Mouse (Mus musculus): Measurements from ENCODE around the gene Opn4. TPM values are rescaled to one million over a fixed set of nuclear protein-coding genes. Genes with fewer than 3 reads are reported as not detected.
A peak's percentile ranks its signal among the peaks of the same experiment; 100 is the strongest.

Opn4 gene
- polyA plus RNA-seq, 1 experiment from 2014 or later, result 4.3 TPM

- no peak overlapping the region for H3K9ac ChIP-seq
- H3K36me3 ChIP-seq, result peaks cover 66% of the 10 kb centered on the region
- no peak overlapping the region for H3K4me2 ChIP-seq
- ATAC-seq (ENCODE audit: insufficient number of reproducible peaks, low FRiP score), result no peak
- no peaks in the 10 kb centered on the region for H3K27me3 ChIP-seq (replicated peaks)
- peak overlapping the region; percentile 31; the same call in 1 of the 2 replicates for H3K27ac ChIP-seq (ENCODE audit: poor library complexity, severe bottlenecking)
- no peak overlapping the region for H3K4me3 ChIP-seq
- H3K4me1 ChIP-seq (replicated peaks), result peaks cover 63% of the 10 kb centered on the region
- 90% methylated on average over 8 of the region's 8 CpGs for WGBS
- H3K9me3 ChIP-seq (replicated peaks), result no peaks in the 10 kb centered on the region
Measured at GRCm38 (mm10) chr14:34561647-34562046, 38.3 kb downstream of the Opn4 start.

DNA sequence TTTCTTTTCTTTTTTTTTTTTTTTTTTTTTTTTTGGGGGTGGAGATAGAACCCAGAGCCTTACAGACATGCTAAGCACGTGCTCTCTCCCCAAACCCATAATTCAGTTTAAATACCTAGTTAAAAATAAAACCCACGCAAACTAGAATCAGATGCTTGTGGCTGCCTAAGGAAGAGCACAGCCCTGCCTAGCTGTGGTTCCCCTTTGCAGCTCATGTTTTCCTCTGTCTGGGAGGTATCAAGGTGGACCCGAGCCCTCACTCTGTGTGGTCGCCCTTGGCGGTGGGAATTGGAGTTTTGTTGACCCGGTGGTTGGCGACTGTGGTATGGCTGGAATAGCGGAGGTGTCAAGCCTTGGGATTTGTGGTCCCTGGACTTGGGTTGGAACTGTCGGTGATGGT, 41.0 kb downstream of the Opn4 start:
- 77% methylated on average over 9 of the region's 9 CpGs for WGBS
- H3K4me3 ChIP-seq, result no peak overlapping the region
- ATAC-seq (ENCODE audit: insufficient number of reproducible peaks, low FRiP score), result no peak
- peaks cover 81% of the 10 kb centered on the region for H3K36me3 ChIP-seq
- no peak overlapping the region for H3K4me2 ChIP-seq
- no peaks in the 10 kb centered on the region for H3K27me3 ChIP-seq (replicated peaks)
- no peaks in the 10 kb centered on the region for H3K9me3 ChIP-seq (replicated peaks)
- no peak overlapping the region for H3K9ac ChIP-seq
- H3K27ac ChIP-seq (ENCODE audit: poor library complexity, severe bottlenecking), result no peak overlapping the region
- H3K4me1 ChIP-seq (replicated peaks), result peaks cover 59% of the 10 kb centered on the region

DNA sequence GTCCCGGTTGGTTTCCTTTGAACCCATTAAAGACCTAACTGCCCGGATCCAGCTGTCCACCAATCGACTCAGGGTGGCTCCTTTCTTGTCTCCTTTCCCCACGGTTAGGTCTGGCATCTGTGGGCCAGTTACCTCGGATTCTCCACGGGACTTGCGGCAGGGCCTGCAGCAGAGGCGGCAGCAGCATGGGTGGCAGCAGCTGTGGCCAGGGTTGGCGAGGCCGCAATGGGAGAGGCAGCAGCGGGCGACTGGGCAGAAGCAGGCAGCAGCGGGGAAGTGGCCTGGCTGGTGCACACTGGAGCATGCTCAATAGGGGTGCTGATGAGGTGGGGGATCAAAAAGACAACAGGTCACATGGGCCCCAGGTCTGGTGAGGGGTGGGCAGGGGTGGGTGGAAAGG, 44.7 kb downstream of the Opn4 start:
- Histone ChIP-seq H3K36me3 (peaks cover 88% of the 10 kb centered on the region), H3K27me3 (replicated peaks) (no peaks in the 10 kb centered on the region), H3K4me2 (peak overlapping the region; percentile 20; the same call in 1 of the 2 replicates), H3K4me1 (replicated peaks) (peaks cover 63% of the 10 kb centered on the region), H3K27ac (ENCODE audit: poor library complexity, severe bottlenecking) (peak overlapping the region; percentile 77), H3K9me3 (replicated peaks) (no peaks in the 10 kb centered on the region), H3K4me3 (no peak overlapping the region), H3K9ac (peak overlapping the region; percentile 49)
- 64% methylated on average over 13 of the region's 13 CpGs for WGBS
- ATAC-seq (ENCODE audit: insufficient number of reproducible peaks, low FRiP score), result peak; percentile 16; the same call in 1 of the 2 replicates

GRCm38 (mm10) chr14:34554047-34554446, 45.9 kb downstream of the Opn4 start:
- no peak for ATAC-seq (ENCODE audit: insufficient number of reproducible peaks, low FRiP score)
- Histone ChIP-seq H3K9me3 (replicated peaks) (no peaks in the 10 kb centered on the region), H3K4me2 (no peak overlapping the region), H3K27me3 (replicated peaks) (no peaks in the 10 kb centered on the region), H3K27ac (ENCODE audit: poor library complexity, severe bottlenecking) (0 out of 2 replicates have a peak overlapping the region, but pooled peaks have one; percentile 8), H3K4me1 (replicated peaks) (peaks cover 70% of the 10 kb centered on the region), H3K4me3 (no peak overlapping the region), H3K36me3 (peaks cover 80% of the 10 kb centered on the region), H3K9ac (no peak overlapping the region)
- 48% methylated on average over 3 of the region's 3 CpGs for WGBS

GRCm38 (mm10) chr14:34553470-34553869, 46.5 kb downstream of the Opn4 start:
- WGBS, result 69% methylated on average over 6 of the region's 6 CpGs
- Histone ChIP-seq H3K4me1 (replicated peaks) (peaks cover 72% of the 10 kb centered on the region), H3K4me2 (no peak overlapping the region), H3K4me3 (no peak overlapping the region), H3K9me3 (replicated peaks) (no peaks in the 10 kb centered on the region), H3K27me3 (replicated peaks) (no peaks in the 10 kb centered on the region), H3K36me3 (peaks cover 78% of the 10 kb centered on the region), H3K9ac (no peak overlapping the region), H3K27ac (ENCODE audit: poor library complexity, severe bottlenecking) (0 out of 2 replicates have a peak overlapping the region, but pooled peaks have one; percentile 8)
- no peak for ATAC-seq (ENCODE audit: insufficient number of reproducible peaks, low FRiP score)

GRCm38 (mm10) chr14:34552226-34552625, 47.7 kb downstream of the Opn4 start:
- no peak overlapping the region for H3K4me3 ChIP-seq
- 84% methylated on average over 5 of the region's 5 CpGs for WGBS
- H3K4me2 ChIP-seq, result no peak overlapping the region
- H3K36me3 ChIP-seq, result peaks cover 67% of the 10 kb centered on the region
- peaks cover 81% of the 10 kb centered on the region for H3K4me1 ChIP-seq (replicated peaks)
- no peak for ATAC-seq (ENCODE audit: insufficient number of reproducible peaks, low FRiP score)
- H3K9me3 ChIP-seq (replicated peaks), result no peaks in the 10 kb centered on the region
- no peaks in the 10 kb centered on the region for H3K27me3 ChIP-seq (replicated peaks)
- H3K27ac ChIP-seq (ENCODE audit: poor library complexity, severe bottlenecking), result no peak overlapping the region
- no peak overlapping the region for H3K9ac ChIP-seq

DNA sequence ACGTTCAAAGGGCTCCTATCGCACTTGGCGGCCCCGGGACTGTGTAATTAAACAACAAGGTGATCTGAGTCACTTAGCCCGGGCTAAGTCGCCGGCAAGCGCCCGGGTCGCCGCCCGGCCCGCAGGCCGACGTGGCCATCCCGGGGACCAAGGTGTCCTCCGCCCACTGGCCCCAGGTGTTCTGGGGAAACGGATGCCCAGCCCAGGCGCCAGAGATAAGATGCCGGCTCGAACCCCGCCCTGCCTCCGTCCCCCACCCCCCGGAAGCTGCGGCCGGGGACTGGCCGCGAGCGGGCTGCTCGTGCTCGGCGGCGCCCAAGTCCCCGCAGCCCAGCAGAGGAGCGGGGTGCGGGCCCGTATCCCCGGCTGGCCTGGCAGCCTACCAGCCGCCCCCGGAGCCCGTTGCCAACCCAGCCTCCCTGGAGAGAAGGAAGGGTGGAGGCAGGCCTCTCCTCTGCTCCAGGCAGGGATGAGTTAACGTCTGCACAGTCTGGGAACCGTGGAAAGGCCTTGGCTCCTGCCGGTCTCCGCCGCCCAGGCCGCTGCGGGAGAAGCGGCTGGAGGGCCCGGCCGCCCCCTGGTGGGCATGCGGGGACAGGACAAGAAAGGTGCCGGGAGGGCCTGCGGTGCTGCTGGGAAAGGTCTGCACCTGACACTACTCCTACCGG, 50.8 kb downstream of the Opn4 start:
- H3K4me3 ChIP-seq, result peak overlapping the region; percentile 55
- H3K4me1 ChIP-seq (replicated peaks), result peaks cover 84% of the 10 kb centered on the region
- H3K36me3 ChIP-seq, result peaks cover 49% of the 10 kb centered on the region
- no peaks in the 10 kb centered on the region for H3K27me3 ChIP-seq (replicated peaks)
- H3K9ac ChIP-seq, result peak overlapping the region; percentile 80
- H3K4me2 ChIP-seq, result peak overlapping the region; percentile 84
- no peaks in the 10 kb centered on the region for H3K9me3 ChIP-seq (replicated peaks)
- ATAC-seq (ENCODE audit: insufficient number of reproducible peaks, low FRiP score), result peak; percentile 81
- peak overlapping the region; percentile 89 for H3K27ac ChIP-seq (ENCODE audit: poor library complexity, severe bottlenecking)
- 1% methylated on average over 55 of the region's 55 CpGs for WGBS

DNA sequence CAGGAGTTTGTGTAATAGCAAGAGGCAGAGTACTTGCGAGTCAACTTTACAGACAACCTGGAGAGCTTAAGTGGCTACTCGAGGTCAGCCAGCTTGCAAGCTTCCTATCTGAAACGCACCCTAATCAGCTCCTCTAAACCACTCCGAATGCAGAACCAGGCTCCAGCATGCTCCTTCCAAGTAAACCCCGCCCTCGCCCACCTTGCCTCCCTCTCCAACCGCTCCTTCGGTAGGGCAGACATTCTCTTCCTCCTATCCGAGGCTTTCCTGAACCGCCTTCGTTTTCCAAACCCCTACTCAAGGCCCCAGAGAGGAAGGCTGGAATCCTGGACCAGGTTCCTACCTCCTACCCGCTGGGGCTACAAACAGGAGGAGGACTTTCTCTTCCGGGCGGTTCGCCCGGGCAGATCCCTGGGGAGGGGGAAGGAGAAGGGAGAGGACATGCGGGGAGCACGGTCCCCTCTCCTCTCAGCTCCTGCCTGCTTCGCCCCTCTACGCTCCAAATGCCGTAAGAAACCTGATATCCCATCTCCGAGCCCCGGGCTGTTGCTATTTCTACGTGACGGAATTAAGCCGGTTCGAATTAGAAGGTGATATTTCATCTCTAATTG, 51.4 kb downstream of the Opn4 start:
- Histone ChIP-seq H3K4me2 (peak overlapping the region; percentile 84), H3K27ac (ENCODE audit: poor library complexity, severe bottlenecking) (peak overlapping the region; percentile 89), H3K4me3 (peak overlapping the region; percentile 55), H3K4me1 (replicated peaks) (peaks cover 84% of the 10 kb centered on the region), H3K9me3 (replicated peaks) (no peaks in the 10 kb centered on the region), H3K9ac (peak overlapping the region; percentile 80), H3K36me3 (peaks cover 49% of the 10 kb centered on the region), H3K27me3 (replicated peaks) (no peaks in the 10 kb centered on the region)
- 0 out of 2 replicates have a peak, but pooled peaks have one; percentile 22 for ATAC-seq (ENCODE audit: insufficient number of reproducible peaks, low FRiP score)
- WGBS, result 1% methylated on average over 27 of the region's 27 CpGs

GRCm38 (mm10) chr14:34544545-34544944, 55.4 kb downstream of the Opn4 start:
- no peak overlapping the region for H3K4me3 ChIP-seq
- WGBS, result 29% methylated on average over 2 of the region's 2 CpGs
- peak; percentile 46 for ATAC-seq (ENCODE audit: insufficient number of reproducible peaks, low FRiP score)
- peaks cover 61% of the 10 kb centered on the region for H3K4me1 ChIP-seq (replicated peaks)
- H3K9ac ChIP-seq, result no peak overlapping the region
- H3K9me3 ChIP-seq (replicated peaks), result no peaks in the 10 kb centered on the region
- H3K27ac ChIP-seq (ENCODE audit: poor library complexity, severe bottlenecking), result peak overlapping the region; percentile 97
- H3K36me3 ChIP-seq, result peaks cover 54% of the 10 kb centered on the region
- peak overlapping the region; percentile 31; the same call in 1 of the 2 replicates for H3K4me2 ChIP-seq
- no peaks in the 10 kb centered on the region for H3K27me3 ChIP-seq (replicated peaks)

GRCm38 (mm10) chr14:34544001-34544400, 55.9 kb downstream of the Opn4 start:
- ATAC-seq (ENCODE audit: insufficient number of reproducible peaks, low FRiP score), result no peak; the same call in 1 of the 2 replicates
- WGBS, result 55% methylated on average over 6 of the region's 6 CpGs
- Histone ChIP-seq H3K9ac (peak overlapping the region; percentile 18), H3K36me3 (peaks cover 57% of the 10 kb centered on the region), H3K4me3 (no peak overlapping the region), H3K4me1 (replicated peaks) (peaks cover 57% of the 10 kb centered on the region), H3K9me3 (replicated peaks) (no peaks in the 10 kb centered on the region), H3K27ac (ENCODE audit: poor library complexity, severe bottlenecking) (peak overlapping the region; percentile 97), H3K27me3 (replicated peaks) (no peaks in the 10 kb centered on the region), H3K4me2 (peak overlapping the region; percentile 31)

DNA sequence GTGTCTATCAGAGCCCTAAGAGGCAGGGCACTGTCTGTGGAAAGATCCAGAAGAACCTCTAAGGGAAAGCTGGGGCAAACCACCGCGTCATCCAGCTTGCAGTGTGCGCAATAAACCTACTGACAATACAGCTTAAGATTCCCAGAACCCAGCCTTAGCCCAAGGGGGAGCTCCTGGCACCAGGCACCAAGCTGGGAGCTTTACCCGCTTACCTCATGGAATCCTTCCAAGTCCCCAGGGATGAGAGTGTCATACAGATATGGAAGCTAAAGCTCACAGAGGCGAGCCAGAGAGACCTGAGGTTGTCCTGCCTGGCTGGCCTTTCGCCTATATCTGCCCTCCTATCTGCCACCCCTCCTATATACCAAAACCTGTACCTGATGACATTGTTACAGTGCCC, 56.3 kb downstream of the Opn4 start:
- ATAC-seq (ENCODE audit: insufficient number of reproducible peaks, low FRiP score), result no peak
- peaks cover 53% of the 10 kb centered on the region for H3K4me1 ChIP-seq (replicated peaks)
- H3K27me3 ChIP-seq (replicated peaks), result no peaks in the 10 kb centered on the region
- no peaks in the 10 kb centered on the region for H3K9me3 ChIP-seq (replicated peaks)
- H3K9ac ChIP-seq, result peak overlapping the region; percentile 18
- WGBS, result 61% methylated on average over 6 of the region's 6 CpGs
- peaks cover 59% of the 10 kb centered on the region for H3K36me3 ChIP-seq
- H3K27ac ChIP-seq (ENCODE audit: poor library complexity, severe bottlenecking), result peak overlapping the region; percentile 97
- H3K4me2 ChIP-seq, result 0 out of 2 replicates have a peak overlapping the region, but pooled peaks have one; percentile 31
- no peak overlapping the region for H3K4me3 ChIP-seq

Measured in heart, embryonic 12.5 days (tissue).